Mouse (Mus musculus): ENCODE data around the gene Hes6. TPM values are rescaled to one million over a fixed set of nuclear protein-coding genes. Genes with fewer than 3 reads are reported as not detected.

Hes6 gene
- polyA plus RNA-seq, 1 experiment: 9.2 TPM

- Histone ChIP-seq H3K4me1 (ENCODE audit: control insufficient read depth, insufficient read depth, low read length) (peaks cover 5% of the 10 kb centered on the region), H3K27ac (ENCODE audit: insufficient read depth, low read length) (no peak overlapping the region), H3K4me3 (ENCODE audit: insufficient read depth, low read length) (no peak overlapping the region)
- no peak for TF ChIP-seq CTCF (IDR thresholded peaks at IDR 0.05; ENCODE audit: borderline replicate concordance, insufficient read depth, low read length)
- TF ChIP-seq POLR2A (IDR thresholded peaks at IDR 0.05; ENCODE audit: low read depth, low read length): no peak
These were observed 28.6 kb upstream of the Hes6 start for GRCm38 (mm10) chr1:91442350-91442990.

GRCm38 (mm10) chr1:91441855-91442254 is 28.0 kb upstream of the Hes6 start:
- H3K4me1 ChIP-seq (ENCODE audit: control insufficient read depth, insufficient read depth, low read length): peaks cover 8% of the 10 kb centered on the region
- TF ChIP-seq POLR2A (IDR thresholded peaks at IDR 0.05; ENCODE audit: low read depth, low read length): no peak
- no peak for TF ChIP-seq CTCF (IDR thresholded peaks at IDR 0.05; ENCODE audit: borderline replicate concordance, insufficient read depth, low read length)
- H3K27ac ChIP-seq (ENCODE audit: insufficient read depth, low read length): no peak overlapping the region
- H3K4me3 ChIP-seq (ENCODE audit: insufficient read depth, low read length): no peak overlapping the region

- no peak for TF ChIP-seq CTCF (IDR thresholded peaks at IDR 0.05; ENCODE audit: borderline replicate concordance, insufficient read depth, low read length)
- no peak for TF ChIP-seq POLR2A (IDR thresholded peaks at IDR 0.05; ENCODE audit: low read depth, low read length)
- H3K4me1 ChIP-seq (ENCODE audit: control insufficient read depth, insufficient read depth, low read length): peaks cover 8% of the 10 kb centered on the region
- H3K27ac ChIP-seq (ENCODE audit: insufficient read depth, low read length): no peak overlapping the region
- no peak overlapping the region for H3K4me3 ChIP-seq (ENCODE audit: insufficient read depth, low read length)
These were observed 25.9 kb upstream of the Hes6 start for GRCm38 (mm10) chr1:91439776-91440175.

- TF ChIP-seq POLR2A (IDR thresholded peaks at IDR 0.05; ENCODE audit: low read depth, low read length) (no peak), CTCF (IDR thresholded peaks at IDR 0.05; ENCODE audit: borderline replicate concordance, insufficient read depth, low read length) (no peak)
- Histone ChIP-seq H3K27ac (ENCODE audit: insufficient read depth, low read length) (no peak overlapping the region), H3K4me3 (ENCODE audit: insufficient read depth, low read length) (no peak overlapping the region), H3K4me1 (ENCODE audit: control insufficient read depth, insufficient read depth, low read length) (peaks cover 8% of the 10 kb centered on the region)
These were observed 23.7 kb upstream of the Hes6 start for GRCm38 (mm10) chr1:91437573-91437972.

- TF ChIP-seq CTCF (IDR thresholded peaks at IDR 0.05; ENCODE audit: borderline replicate concordance, insufficient read depth, low read length) (no peak), POLR2A (IDR thresholded peaks at IDR 0.05; ENCODE audit: low read depth, low read length) (no peak)
- no peak overlapping the region for H3K27ac ChIP-seq (ENCODE audit: insufficient read depth, low read length)
- H3K4me1 ChIP-seq (ENCODE audit: control insufficient read depth, insufficient read depth, low read length): peaks cover 8% of the 10 kb centered on the region
- no peak overlapping the region for H3K4me3 ChIP-seq (ENCODE audit: insufficient read depth, low read length)
These were observed 23.2 kb upstream of the Hes6 start for GRCm38 (mm10) chr1:91437083-91437400.

GRCm38 (mm10) chr1:91436380-91437082 is 22.7 kb upstream of the Hes6 start:
- Histone ChIP-seq H3K4me1 (ENCODE audit: control insufficient read depth, insufficient read depth, low read length) (peaks cover 8% of the 10 kb centered on the region), H3K27ac (ENCODE audit: insufficient read depth, low read length) (no peak overlapping the region), H3K4me3 (ENCODE audit: insufficient read depth, low read length) (no peak overlapping the region)
- no peak for TF ChIP-seq POLR2A (IDR thresholded peaks at IDR 0.05; ENCODE audit: low read depth, low read length)
- TF ChIP-seq CTCF (IDR thresholded peaks at IDR 0.05; ENCODE audit: borderline replicate concordance, insufficient read depth, low read length): no peak

GRCm38 (mm10) chr1:91435606-91436130 is 21.8 kb upstream of the Hes6 start:
- Histone ChIP-seq H3K4me1 (ENCODE audit: control insufficient read depth, insufficient read depth, low read length) (peaks cover 8% of the 10 kb centered on the region), H3K4me3 (ENCODE audit: insufficient read depth, low read length) (no peak overlapping the region), H3K27ac (ENCODE audit: insufficient read depth, low read length) (no peak overlapping the region)
- TF ChIP-seq POLR2A (IDR thresholded peaks at IDR 0.05; ENCODE audit: low read depth, low read length) (no peak), CTCF (IDR thresholded peaks at IDR 0.05; ENCODE audit: borderline replicate concordance, insufficient read depth, low read length) (no peak)

GRCm38 (mm10) chr1:91434905-91435304 is 21.1 kb upstream of the Hes6 start:
- H3K4me3 ChIP-seq (ENCODE audit: insufficient read depth, low read length): no peak overlapping the region
- H3K27ac ChIP-seq (ENCODE audit: insufficient read depth, low read length): no peak overlapping the region
- no peak for TF ChIP-seq POLR2A (IDR thresholded peaks at IDR 0.05; ENCODE audit: low read depth, low read length)
- no peak for TF ChIP-seq CTCF (IDR thresholded peaks at IDR 0.05; ENCODE audit: borderline replicate concordance, insufficient read depth, low read length)
- peaks cover 8% of the 10 kb centered on the region for H3K4me1 ChIP-seq (ENCODE audit: control insufficient read depth, insufficient read depth, low read length)

- H3K27ac ChIP-seq (ENCODE audit: insufficient read depth, low read length): no peak overlapping the region
- no peak for TF ChIP-seq POLR2A (IDR thresholded peaks at IDR 0.05; ENCODE audit: low read depth, low read length)
- TF ChIP-seq CTCF (IDR thresholded peaks at IDR 0.05; ENCODE audit: borderline replicate concordance, insufficient read depth, low read length): no peak
- H3K4me3 ChIP-seq (ENCODE audit: insufficient read depth, low read length): no peak overlapping the region
- H3K4me1 ChIP-seq (ENCODE audit: control insufficient read depth, insufficient read depth, low read length): no peaks in the 10 kb centered on the region
These were observed 16.9 kb upstream of the Hes6 start for GRCm38 (mm10) chr1:91430761-91431160.

- Histone ChIP-seq H3K4me3 (ENCODE audit: insufficient read depth, low read length) (no peak overlapping the region), H3K4me1 (ENCODE audit: control insufficient read depth, insufficient read depth, low read length) (no peaks in the 10 kb centered on the region), H3K27ac (ENCODE audit: insufficient read depth, low read length) (no peak overlapping the region)
- no peak for TF ChIP-seq POLR2A (IDR thresholded peaks at IDR 0.05; ENCODE audit: low read depth, low read length)
- no peak for TF ChIP-seq CTCF (IDR thresholded peaks at IDR 0.05; ENCODE audit: borderline replicate concordance, insufficient read depth, low read length)
These were observed 15.4 kb upstream of the Hes6 start for GRCm38 (mm10) chr1:91429212-91429611.

Data from embryonic fibroblast, embryonic 13.5 days (primary cell).